Mouse (Mus musculus) testis, adult 2 months (tissue): ENCODE measurements around the gene Hspb9. TPM values are rescaled to one million over a fixed set of nuclear protein-coding genes. Genes with fewer than 3 reads are reported as not detected.

Source experiments
- H3K27ac ChIP-seq: fragments of 200-500 bp; 2 replicates; pipeline ENCODE4 v1.5.1; 2012; ENCODE audit warnings: low read depth, low read length; ENCODE audit not compliant: control insufficient read depth, insufficient read depth
- H3K27me3 ChIP-seq: fragments of 200-500 bp; 2 replicates; pipeline ENCODE4 v1.6.1; 2012; ENCODE audit warnings: mild to moderate bottlenecking, low read length, moderate library complexity; ENCODE audit not compliant: control insufficient read depth, insufficient read depth
- H3K36me3 ChIP-seq: fragments of 200-500 bp; 2 replicates; pipeline ENCODE4 v1.6.1; 2012; ENCODE audit warnings: mild to moderate bottlenecking, low read length; ENCODE audit not compliant: control insufficient read depth, insufficient read depth
- H3K4me1 ChIP-seq: fragments of 200-500 bp; 2 replicates; pipeline ENCODE4 v1.6.1; 2012; ENCODE audit warnings: low read length; ENCODE audit not compliant: control insufficient read depth, insufficient read depth
- H3K4me3 ChIP-seq: fragments of 200-500 bp; 2 replicates; pipeline ENCODE4 v1.5.1; 2012; ENCODE audit warnings: low read depth, mild to moderate bottlenecking, low read length, moderate library complexity, mixed read lengths; ENCODE audit not compliant: control insufficient read depth
- CTCF ChIP-seq: fragments of 200-500 bp; IDR thresholded peaks from 2 replicates; pipeline ENCODE4 v1.5.1; 2012; ENCODE audit warnings: low read depth, mild to moderate bottlenecking, inconsistent platforms, low read length, moderate library complexity; ENCODE audit not compliant: control insufficient read depth, insufficient read depth, insufficient replicate concordance
- POLR2A ChIP-seq: fragments of 200-500 bp; IDR thresholded peaks from 2 replicates; pipeline ENCODE4 v1.6.1; 2012; ENCODE audit warnings: low read depth, mild to moderate bottlenecking, inconsistent platforms, low read length, moderate library complexity; ENCODE audit not compliant: control insufficient read depth
- polyA plus RNA-seq: library from polyadenylated mRNA; depleted of rRNA; stranded (reverse); fragments of >200 nt; gene quantifications from 2 replicates; pipeline ENCODE4 v1.2.3, GENCODE M21; 2012; rRNA removed

Gene Hspb9
- polyA plus RNA-seq = 1,348 and 1,420 TPM in 2 replicates

DNA sequence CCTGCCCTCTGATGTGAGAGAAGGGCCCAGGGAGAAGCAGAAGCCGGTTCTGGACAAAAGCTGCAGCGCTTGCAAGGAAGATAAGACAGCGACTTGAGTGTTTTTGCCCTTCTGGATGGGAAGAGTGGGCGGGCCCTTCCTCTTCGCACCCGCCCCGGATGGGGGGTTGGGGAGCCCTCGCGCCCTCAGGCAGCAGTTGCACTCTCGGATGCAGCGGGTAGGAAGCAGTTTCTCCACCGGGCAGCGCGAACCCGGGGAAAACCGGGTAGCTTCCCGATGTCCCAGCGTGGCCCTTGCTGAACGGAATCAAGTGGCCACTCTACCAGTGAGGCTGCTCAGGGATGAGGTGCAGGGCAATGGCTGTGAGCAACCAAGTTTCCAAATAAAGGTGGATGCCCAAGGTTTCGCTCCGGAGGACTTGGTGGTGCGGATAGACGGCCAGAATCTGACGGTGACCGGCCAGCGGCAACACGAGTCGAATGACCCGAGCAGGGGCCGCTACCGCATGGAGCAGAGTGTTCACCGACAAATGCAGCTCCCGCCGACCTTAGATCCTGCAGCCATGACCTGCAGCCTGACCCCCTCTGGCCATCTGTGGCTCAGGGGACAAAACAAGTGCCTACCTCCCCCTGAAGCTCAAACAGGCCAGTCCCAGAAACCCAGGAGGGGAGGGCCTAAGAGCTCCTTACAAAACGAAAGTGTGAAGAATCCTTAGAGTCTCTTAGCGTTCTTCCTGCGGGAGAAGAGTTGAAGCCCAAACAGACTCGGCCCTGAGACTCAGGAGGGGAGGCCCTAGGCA, at the start of gene Hspb9:
Gene Hspb9 (plus strand): TSS at position 116 of the 799 bp plus-strand sequence.
- peak within 1 kb of the TSS; percentile 97 for H3K27ac ChIP-seq
- peaks cover 26% of the 10 kb centered on the region for H3K4me1 ChIP-seq
- no peaks in the 10 kb centered on the region for H3K36me3 ChIP-seq
- peak within 1 kb of the TSS; percentile 93 for H3K4me3 ChIP-seq
- no peaks in the 10 kb centered on the region for H3K27me3 ChIP-seq
- no peak for TF ChIP-seq CTCF
- peak; percentile 79 for TF ChIP-seq POLR2A

- Histone ChIP-seq H3K4me3 (no peak overlapping the region), H3K27ac (no peak overlapping the region), H3K36me3 (no peaks in the 10 kb centered on the region), H3K27me3 (no peaks in the 10 kb centered on the region), H3K4me1 (peaks cover 7% of the 10 kb centered on the region)
- TF ChIP-seq POLR2A (no peak), CTCF (no peak)
Observed at GRCm38 (mm10) chr11:100671049-100671448, 42.6 kb upstream of the Hspb9 start.

DNA sequence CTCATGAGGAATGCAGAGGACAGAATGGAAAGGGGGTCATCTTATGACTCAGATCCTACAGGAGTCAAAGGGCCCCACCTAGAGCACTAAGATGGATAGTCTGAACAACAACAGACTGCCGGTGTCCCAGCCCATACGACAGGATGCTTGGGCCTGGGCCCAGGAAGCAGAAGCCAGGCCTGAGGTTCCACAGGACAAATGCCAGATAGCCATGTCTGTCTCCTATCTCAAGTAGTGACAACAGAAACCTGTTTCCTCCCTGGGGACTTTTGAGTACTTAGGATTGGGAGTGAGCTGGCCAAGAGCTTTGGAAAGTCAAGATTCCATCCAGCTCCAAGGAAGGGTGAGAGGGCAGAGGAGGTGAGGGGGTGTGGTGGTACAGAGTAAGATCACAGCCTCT, 41.7 kb upstream of the Hspb9 start:
- Histone ChIP-seq H3K36me3 (no peaks in the 10 kb centered on the region), H3K4me1 (peaks cover 7% of the 10 kb centered on the region), H3K27ac (no peak overlapping the region), H3K4me3 (no peak overlapping the region), H3K27me3 (no peaks in the 10 kb centered on the region)
- TF ChIP-seq POLR2A (no peak), CTCF (no peak)

DNA sequence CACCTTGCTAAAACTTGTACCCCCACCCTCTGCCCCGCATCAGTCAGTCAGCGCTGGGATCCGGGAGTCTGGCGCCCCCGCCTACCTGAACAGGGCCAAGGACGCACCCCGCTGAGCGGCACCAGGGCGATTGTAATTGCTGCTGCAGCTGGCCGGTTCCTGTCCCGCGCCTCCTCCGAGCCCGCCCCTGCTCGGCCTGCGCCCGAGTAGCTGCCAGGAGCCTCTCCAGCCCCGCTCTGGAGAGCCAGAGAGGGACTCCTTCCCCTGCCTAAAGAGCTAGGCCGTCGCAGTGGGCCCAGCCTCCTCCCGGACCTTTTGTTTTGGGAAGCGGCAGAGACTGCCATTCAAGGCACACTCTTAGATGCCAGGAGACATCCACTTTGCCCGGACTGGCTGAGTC, 40.5 kb upstream of the Hspb9 start:
- Histone ChIP-seq H3K36me3 (no peaks in the 10 kb centered on the region), H3K4me1 (peaks cover 7% of the 10 kb centered on the region), H3K27ac (no peak overlapping the region), H3K27me3 (no peaks in the 10 kb centered on the region), H3K4me3 (peak overlapping the region; percentile 7)
- TF ChIP-seq CTCF = no peak
- TF ChIP-seq POLR2A = no peak

GRCm38 (mm10) chr11:100677810-100678209, 35.8 kb upstream of the Hspb9 start:
- H3K27ac ChIP-seq = no peak overlapping the region
- H3K4me1 ChIP-seq = peaks cover 7% of the 10 kb centered on the region
- H3K27me3 ChIP-seq = no peaks in the 10 kb centered on the region
- H3K36me3 ChIP-seq = no peaks in the 10 kb centered on the region
- no peak overlapping the region for H3K4me3 ChIP-seq
- no peak for TF ChIP-seq POLR2A
- no peak for TF ChIP-seq CTCF

DNA sequence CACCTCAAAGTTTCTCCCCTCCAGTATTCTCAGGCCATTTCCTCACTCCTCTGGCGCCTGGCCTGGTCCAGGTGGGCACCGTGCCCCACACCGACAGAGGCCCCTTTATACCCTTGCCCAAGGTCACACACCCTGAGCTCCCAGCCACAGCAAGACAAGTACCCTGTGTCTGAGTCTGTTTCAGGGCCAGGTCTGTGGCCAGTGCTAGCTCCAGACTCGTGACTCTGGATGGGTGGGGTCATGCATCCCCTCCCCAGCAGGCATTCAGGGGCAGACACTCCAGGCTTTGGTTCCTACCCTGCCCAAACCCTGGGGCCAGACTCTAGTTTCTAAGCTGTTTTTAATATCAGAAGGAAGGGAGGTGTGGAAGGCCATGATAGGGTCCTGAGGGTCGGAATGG, 31.8 kb upstream of the Hspb9 start:
- no peaks in the 10 kb centered on the region for H3K27me3 ChIP-seq
- H3K4me1 ChIP-seq = no peaks in the 10 kb centered on the region
- H3K36me3 ChIP-seq = no peaks in the 10 kb centered on the region
- no peak overlapping the region for H3K27ac ChIP-seq
- TF ChIP-seq POLR2A (no peak), CTCF (no peak)
- no peak overlapping the region for H3K4me3 ChIP-seq

- TF ChIP-seq CTCF = no peak
- no peak for TF ChIP-seq POLR2A
- no peak overlapping the region for H3K27ac ChIP-seq
- no peaks in the 10 kb centered on the region for H3K36me3 ChIP-seq
Observed at GRCm38 (mm10) chr11:100682526-100682925, 31.1 kb upstream of the Hspb9 start.

GRCm38 (mm10) chr11:100684084-100684483, 29.6 kb upstream of the Hspb9 start:
- H3K27me3 ChIP-seq = no peaks in the 10 kb centered on the region
- H3K4me1 ChIP-seq = no peaks in the 10 kb centered on the region
- no peaks in the 10 kb centered on the region for H3K36me3 ChIP-seq
- no peak for TF ChIP-seq CTCF
- no peak for TF ChIP-seq POLR2A
- H3K27ac ChIP-seq = no peak overlapping the region
- no peak overlapping the region for H3K4me3 ChIP-seq

More at GRCm38 (mm10) chr11:100682526-100682925, 31.1 kb upstream of the Hspb9 start:
- Histone ChIP-seq H3K27me3 (no peaks in the 10 kb centered on the region), H3K4me3 (no peak overlapping the region), H3K4me1 (no peaks in the 10 kb centered on the region)
